Mouse (Mus musculus): ENCODE results near the gene Lrrc73. TPM values are rescaled to one million over a fixed set of nuclear protein-coding genes. Genes with fewer than 3 reads are reported as not detected.
A peak's percentile ranks its signal among the peaks of the same experiment; 100 is the strongest.

The Lrrc73 gene
- polyA plus RNA-seq, 1 experiment from 2014 or later, result 0.59 TPM

DNA sequence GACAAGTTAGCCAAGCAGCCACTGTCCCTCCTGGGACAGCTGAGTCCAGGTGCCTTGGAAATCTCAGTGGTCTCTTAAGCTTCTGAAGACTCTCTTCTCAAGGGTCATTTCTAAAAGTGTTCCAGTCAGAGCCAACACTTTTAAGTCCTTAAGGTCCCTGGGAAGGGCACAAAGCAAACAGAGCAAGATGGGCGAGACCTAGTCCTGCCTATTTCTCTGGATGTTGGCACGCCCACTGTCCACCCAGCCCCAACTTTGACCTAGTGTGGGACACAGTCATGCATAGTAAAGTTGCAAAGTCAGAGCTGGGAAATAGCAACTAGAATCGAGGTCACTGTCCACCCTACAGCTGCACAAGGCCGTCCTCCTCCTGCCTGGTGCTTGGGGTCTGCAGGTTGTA is 10.3 kb upstream of the Lrrc73 start:
- Histone ChIP-seq H3K27ac (replicated peaks) (no peak overlapping the region), H3K4me3 (no peak overlapping the region), H3K9ac (no peak overlapping the region), H3K4me2 (no peak overlapping the region), H3K4me1 (peaks cover 37% of the 10 kb centered on the region), H3K27me3 (replicated peaks) (no peaks in the 10 kb centered on the region), H3K9me3 (no peaks in the 10 kb centered on the region), H3K36me3 (peaks cover 86% of the 10 kb centered on the region)
- ATAC-seq (ENCODE audit: extremely low read depth, insufficient number of reproducible peaks, low FRiP score, low TSS enrichment), result no peak
- 89% methylated on average over 4 of the region's 4 CpGs for WGBS

DNA sequence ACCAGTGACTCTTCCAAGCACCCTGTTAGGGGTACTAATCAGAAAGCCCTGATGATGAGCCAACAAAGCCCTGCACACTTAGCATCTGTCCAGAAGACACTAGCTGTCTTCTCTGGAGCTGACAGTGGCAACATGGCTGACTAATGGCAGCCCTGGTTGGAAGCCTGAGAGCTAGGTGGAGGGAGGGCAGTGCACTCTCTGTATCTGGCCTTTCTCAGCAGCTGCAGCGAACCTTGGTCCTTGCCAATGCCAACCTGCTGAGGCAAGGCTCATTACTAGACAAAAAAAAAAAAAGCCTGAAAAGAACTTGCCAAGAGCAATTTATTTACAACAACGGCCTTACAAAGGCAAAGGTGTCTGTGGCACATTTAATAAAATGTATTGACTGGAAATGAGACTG is 9.7 kb upstream of the Lrrc73 start:
- Histone ChIP-seq H3K4me1 (peaks cover 34% of the 10 kb centered on the region), H3K27me3 (replicated peaks) (no peaks in the 10 kb centered on the region), H3K27ac (replicated peaks) (no peak overlapping the region), H3K9ac (no peak overlapping the region), H3K4me3 (no peak overlapping the region), H3K9me3 (no peaks in the 10 kb centered on the region), H3K36me3 (peaks cover 80% of the 10 kb centered on the region), H3K4me2 (no peak overlapping the region)
- ATAC-seq (ENCODE audit: extremely low read depth, insufficient number of reproducible peaks, low FRiP score, low TSS enrichment), result no peak
- 81% methylated on average over 2 of the region's 2 CpGs for WGBS

DNA sequence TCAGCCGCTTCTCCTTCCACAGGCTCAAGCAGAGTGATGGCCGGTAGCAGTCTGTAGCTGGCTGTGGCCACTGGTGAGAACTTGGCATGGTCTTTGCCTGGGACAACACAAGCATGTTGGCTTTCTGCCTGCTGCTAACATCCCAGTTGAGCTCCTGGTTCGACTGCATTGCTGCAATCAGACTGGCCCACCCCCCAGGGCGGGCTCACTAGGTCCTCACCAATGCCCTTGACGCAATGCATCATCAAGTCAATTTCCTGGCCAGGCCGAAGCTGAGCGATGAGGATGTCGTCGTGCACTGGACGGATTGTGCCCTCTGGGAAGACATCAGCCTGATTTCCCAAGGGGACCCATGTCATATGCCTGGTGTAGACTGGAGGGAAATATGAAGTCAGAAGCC is 8.8 kb upstream of the Lrrc73 start:
- Histone ChIP-seq H3K36me3 (peaks cover 78% of the 10 kb centered on the region), H3K4me3 (no peak overlapping the region), H3K27me3 (replicated peaks) (no peaks in the 10 kb centered on the region), H3K9ac (no peak overlapping the region), H3K9me3 (no peaks in the 10 kb centered on the region), H3K4me2 (no peak overlapping the region), H3K27ac (replicated peaks) (no peak overlapping the region), H3K4me1 (peaks cover 34% of the 10 kb centered on the region)
- 75% methylated on average over 10 of the region's 10 CpGs for WGBS
- ATAC-seq (ENCODE audit: extremely low read depth, insufficient number of reproducible peaks, low FRiP score, low TSS enrichment), result no peak

DNA sequence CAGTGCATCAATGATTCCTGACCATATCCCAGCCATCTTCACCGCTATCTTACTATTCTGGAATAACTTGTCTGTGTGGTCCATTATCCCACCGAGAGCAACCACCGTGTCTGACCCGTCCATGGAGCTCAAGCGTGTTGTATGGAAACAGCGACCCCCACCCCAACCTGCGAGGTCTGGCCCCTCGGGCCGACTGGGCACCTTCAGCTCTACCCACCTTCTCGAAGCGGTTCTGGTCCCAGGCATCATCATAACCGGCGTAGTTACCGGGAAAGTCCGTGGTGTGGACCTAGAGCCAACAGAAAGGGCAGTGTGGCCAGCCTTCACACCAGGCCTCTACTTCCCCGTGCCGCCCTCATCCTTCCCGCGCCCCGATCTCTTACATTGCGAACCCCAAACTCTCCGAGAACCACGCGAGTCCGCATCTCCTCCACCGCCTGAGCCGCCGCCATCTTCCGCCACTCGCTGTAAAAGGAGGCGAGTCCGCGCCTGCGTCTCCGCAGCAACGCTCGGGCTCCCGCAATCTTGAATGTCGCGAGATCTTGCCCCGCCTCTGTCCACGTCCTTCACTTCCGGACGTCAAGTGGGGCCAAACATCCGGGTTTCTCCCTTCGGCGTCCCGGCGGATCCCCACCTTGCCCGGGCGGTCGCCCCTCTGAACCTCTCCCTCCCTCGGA is 5.7 kb upstream of the Lrrc73 start, which contains the start of the genes Polr1c and Yipf3:
Gene Polr1c (minus strand): TSS at position 543 of the 677 bp plus-strand sequence.
Gene Yipf3 (plus strand): TSS at position 569 of the 677 bp plus-strand sequence.
- WGBS, result under 1% methylated on average over 53 of the region's 53 CpGs
- Histone ChIP-seq H3K27ac (replicated peaks) (peak within 1 kb of the TSS; percentile 82), H3K9ac (peak within 1 kb of the TSS; percentile 97), H3K27me3 (replicated peaks) (no peaks in the 10 kb centered on the region), H3K4me3 (peak within 1 kb of the TSS; percentile 91), H3K9me3 (no peaks in the 10 kb centered on the region), H3K4me1 (peaks cover 28% of the 10 kb centered on the region), H3K4me2 (peak within 1 kb of the TSS; percentile 76), H3K36me3 (peaks cover 79% of the 10 kb centered on the region)
- ATAC-seq (ENCODE audit: extremely low read depth, insufficient number of reproducible peaks, low FRiP score, low TSS enrichment), result peak; percentile 86

DNA sequence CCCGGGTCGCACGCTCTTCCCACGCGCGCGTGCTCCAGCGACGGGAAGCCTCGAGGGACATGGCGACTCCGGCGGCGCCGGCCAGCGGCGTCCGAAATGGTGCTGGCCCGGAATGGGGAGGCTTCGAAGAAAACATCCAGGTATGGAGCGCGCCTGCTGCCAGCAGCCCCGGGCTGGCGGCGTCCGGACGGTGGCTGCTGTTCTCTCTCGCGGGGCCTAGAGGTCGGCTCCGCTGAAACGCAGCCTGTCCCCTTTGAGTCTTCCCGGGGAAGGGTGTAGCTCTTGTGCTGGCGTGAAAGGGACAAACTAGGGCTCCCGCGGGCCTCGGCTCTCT is 5.2 kb upstream of the Lrrc73 start:
- Histone ChIP-seq H3K9ac (peak overlapping the region; percentile 97), H3K4me1 (peaks cover 30% of the 10 kb centered on the region), H3K27ac (replicated peaks) (peak overlapping the region; percentile 82), H3K36me3 (peaks cover 75% of the 10 kb centered on the region), H3K4me2 (peak overlapping the region; percentile 76), H3K9me3 (no peaks in the 10 kb centered on the region), H3K4me3 (peak overlapping the region; percentile 91), H3K27me3 (replicated peaks) (no peaks in the 10 kb centered on the region)
- no peak for ATAC-seq (ENCODE audit: extremely low read depth, insufficient number of reproducible peaks, low FRiP score, low TSS enrichment)
- under 1% methylated on average over 37 of the region's 37 CpGs for WGBS

DNA sequence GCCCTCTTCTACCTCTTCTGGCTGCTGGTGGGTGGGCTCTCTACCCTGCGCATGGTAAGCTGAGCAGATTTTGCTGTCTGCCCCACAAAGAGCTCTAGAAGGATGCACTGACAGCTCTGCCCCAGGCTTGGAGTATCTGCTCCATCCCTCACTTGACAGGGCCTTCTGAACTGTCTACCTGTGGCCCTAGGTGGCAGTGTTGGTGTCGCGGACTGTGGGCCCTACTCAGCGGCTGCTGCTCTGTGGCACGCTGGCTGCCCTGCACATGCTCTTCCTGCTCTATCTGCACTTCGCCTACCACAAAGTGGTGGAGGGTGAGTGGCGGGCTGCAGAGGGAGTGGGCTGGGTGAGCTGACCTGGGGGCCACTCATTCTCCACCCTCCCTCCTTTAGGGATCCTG is 2.2 kb upstream of the Lrrc73 start:
- peaks cover 20% of the 10 kb centered on the region for H3K27me3 ChIP-seq (replicated peaks)
- H3K9me3 ChIP-seq, result no peaks in the 10 kb centered on the region
- peaks cover 42% of the 10 kb centered on the region for H3K4me1 ChIP-seq
- 77% methylated on average over 7 of the region's 7 CpGs for WGBS
- peaks cover 45% of the 10 kb centered on the region for H3K36me3 ChIP-seq
- no peak overlapping the region for H3K4me2 ChIP-seq
- no peak for ATAC-seq (ENCODE audit: extremely low read depth, insufficient number of reproducible peaks, low FRiP score, low TSS enrichment)
- no peak overlapping the region for H3K27ac ChIP-seq (replicated peaks)
- H3K4me3 ChIP-seq, result no peak overlapping the region
- no peak overlapping the region for H3K9ac ChIP-seq

DNA sequence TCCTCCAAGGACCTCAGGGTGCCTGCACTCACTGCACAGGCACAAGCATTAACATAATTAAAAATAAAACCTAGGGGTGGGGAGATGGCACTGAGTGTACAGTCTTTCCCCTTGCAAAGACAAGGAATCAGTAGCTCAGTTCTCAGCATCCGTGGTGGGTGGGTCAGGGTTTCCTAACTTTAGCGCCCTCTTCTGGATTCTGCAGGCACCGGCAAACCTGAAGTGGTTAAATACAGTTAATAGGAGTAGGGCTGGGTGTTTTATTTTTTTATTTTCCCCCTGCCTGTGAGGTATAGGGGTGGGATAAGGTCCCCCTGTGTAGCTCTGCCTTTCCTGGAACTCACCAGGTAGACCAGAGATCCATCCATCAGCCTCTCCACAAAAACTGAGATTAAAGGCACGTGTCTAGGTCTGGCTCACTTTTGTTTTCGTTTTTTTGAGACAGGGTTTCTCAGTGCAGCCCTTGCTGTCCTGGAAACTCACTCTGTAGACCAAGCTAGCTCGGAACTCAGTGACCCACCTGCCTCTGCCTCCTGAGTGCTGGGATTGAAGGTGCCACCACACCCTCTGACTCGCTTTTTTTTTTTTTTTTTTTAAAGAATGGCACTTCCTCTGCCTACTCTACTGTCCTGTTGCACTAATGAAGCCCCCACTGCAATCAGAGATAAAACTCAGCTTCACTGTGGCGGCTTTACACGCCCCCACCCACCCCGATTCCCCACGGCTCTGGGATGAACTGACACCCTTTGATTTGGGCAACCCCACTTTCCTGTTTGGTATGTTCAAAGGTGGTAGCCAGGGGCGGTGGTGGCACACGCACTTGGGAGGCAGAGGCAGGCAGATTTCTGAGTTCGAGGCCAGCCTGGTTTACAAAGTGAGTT is 520 bp upstream of the Lrrc73 start:
- Histone ChIP-seq H3K4me2 (peak overlapping the region; percentile 100), H3K9ac (0 out of 2 replicates have a peak overlapping the region, but pooled peaks have one; percentile 79), H3K9me3 (no peaks in the 10 kb centered on the region), H3K27me3 (replicated peaks) (peaks cover 28% of the 10 kb centered on the region), H3K4me3 (peak overlapping the region; percentile 71), H3K36me3 (peaks cover 55% of the 10 kb centered on the region), H3K27ac (replicated peaks) (no peak overlapping the region), H3K4me1 (peaks cover 30% of the 10 kb centered on the region)
- ATAC-seq (ENCODE audit: extremely low read depth, insufficient number of reproducible peaks, low FRiP score, low TSS enrichment), result no peak
- WGBS, result 54% methylated on average over 14 of the region's 14 CpGs

DNA sequence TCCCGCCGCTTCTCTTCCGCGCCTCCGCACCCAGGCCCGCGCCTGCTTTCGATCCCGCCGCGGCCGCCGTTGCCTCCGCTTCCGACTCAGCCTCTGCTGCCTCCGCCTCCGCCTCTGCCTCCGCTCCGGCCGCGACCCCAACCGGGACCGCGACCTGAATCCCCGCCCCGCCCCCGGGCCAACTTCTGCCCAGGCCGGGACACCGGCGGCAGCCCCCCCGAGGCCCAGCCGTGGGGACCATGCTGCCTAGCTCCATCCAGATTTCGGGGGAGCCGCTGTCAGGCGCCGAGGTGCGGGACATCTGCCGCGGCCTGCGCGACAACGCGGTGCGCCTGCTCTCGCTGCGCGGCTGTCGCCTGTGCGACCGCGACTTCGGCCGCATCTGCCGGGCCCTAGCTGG is 775 bp downstream of the Lrrc73 start:
- peak overlapping the region; percentile 71 for H3K4me3 ChIP-seq
- peak overlapping the region; percentile 79 for H3K9ac ChIP-seq
- H3K4me1 ChIP-seq, result peaks cover 26% of the 10 kb centered on the region
- 0 out of 2 replicates have a peak, but pooled peaks have one; percentile 1 for ATAC-seq (ENCODE audit: extremely low read depth, insufficient number of reproducible peaks, low FRiP score, low TSS enrichment)
- no peaks in the 10 kb centered on the region for H3K9me3 ChIP-seq
- H3K27me3 ChIP-seq (replicated peaks), result peaks cover 28% of the 10 kb centered on the region
- peak overlapping the region; percentile 100 for H3K4me2 ChIP-seq
- under 1% methylated on average over 54 of the region's 54 CpGs for WGBS
- H3K36me3 ChIP-seq, result peaks cover 65% of the 10 kb centered on the region
- H3K27ac ChIP-seq (replicated peaks), result no peak overlapping the region

DNA sequence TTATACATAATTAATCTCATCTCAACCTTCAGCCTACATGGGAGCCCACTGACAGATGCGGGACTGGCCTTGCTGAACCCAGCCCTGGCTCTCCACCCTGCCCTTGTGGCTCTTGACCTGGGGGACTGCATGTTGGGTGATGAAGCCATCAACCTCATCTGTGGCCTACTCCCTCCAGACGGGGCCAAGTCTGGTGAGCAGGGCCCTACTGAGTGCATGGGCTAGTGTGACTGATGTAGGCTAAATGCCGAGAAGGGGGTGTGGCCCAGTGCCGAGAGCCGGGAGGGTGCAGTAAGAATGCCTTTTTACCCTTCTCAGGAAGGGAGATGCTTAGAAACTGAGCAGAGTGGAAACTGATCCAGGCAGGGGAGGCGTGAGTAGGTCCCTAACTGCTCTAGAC is 1.8 kb downstream of the Lrrc73 start:
- peak overlapping the region; percentile 100 for H3K4me2 ChIP-seq
- peaks cover 28% of the 10 kb centered on the region for H3K27me3 ChIP-seq (replicated peaks)
- no peak for ATAC-seq (ENCODE audit: extremely low read depth, insufficient number of reproducible peaks, low FRiP score, low TSS enrichment)
- 21% methylated on average over 6 of the region's 6 CpGs for WGBS
- H3K9me3 ChIP-seq, result no peaks in the 10 kb centered on the region
- peaks cover 24% of the 10 kb centered on the region for H3K4me1 ChIP-seq
- no peak overlapping the region for H3K27ac ChIP-seq (replicated peaks)
- H3K9ac ChIP-seq, result no peak overlapping the region
- H3K4me3 ChIP-seq, result peak overlapping the region; percentile 71; the same call in 1 of the 2 replicates
- peaks cover 65% of the 10 kb centered on the region for H3K36me3 ChIP-seq

DNA sequence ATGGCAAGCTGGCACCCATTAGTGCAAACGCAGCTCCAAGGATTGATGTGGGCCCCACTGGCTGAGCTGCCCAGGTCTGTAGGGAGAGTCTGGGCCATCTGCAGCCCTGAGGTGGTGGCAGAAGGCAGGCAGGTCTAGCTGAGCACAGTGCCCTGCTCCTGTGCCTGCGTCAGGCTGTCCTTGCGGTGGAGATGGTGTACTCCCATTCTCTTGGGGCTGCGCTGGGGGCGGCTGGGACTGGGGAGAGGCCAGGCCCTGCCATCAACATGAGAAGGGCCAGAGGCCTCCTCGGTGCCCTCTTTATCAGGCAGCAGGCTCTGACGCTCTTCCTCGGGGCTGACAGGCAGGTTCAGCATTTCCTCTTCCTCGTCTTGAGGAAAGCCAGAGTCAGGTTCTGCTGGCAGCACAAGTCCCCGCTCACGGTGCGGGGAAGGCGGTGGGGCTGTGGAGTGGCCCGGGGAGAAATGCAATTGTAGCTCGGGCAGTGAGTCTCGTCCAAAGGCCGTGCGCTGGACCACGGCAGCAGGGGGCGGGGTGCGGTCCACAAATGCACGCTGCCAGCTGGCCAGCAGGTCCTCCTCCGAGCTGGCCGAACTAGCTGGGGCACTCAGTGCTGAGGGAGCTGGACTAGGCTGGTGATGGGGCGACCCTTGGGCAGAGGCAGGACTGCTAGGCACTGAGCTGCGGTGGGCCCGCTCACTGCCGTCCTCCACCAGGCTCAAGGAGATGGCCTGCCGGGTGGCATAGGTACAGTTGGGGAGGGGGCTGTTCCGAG is 5.1 kb downstream of the Lrrc73 start:
- 71% methylated on average over 30 of the region's 30 CpGs for WGBS
- Histone ChIP-seq H3K4me2 (no peak overlapping the region), H3K9me3 (no peaks in the 10 kb centered on the region), H3K27ac (replicated peaks) (peak overlapping the region; percentile 70), H3K9ac (no peak overlapping the region; the same call in 1 of the 2 replicates), H3K4me1 (peaks cover 15% of the 10 kb centered on the region), H3K36me3 (peaks cover 73% of the 10 kb centered on the region), H3K27me3 (replicated peaks) (peaks cover 28% of the 10 kb centered on the region), H3K4me3 (no peak overlapping the region)
- no peak for ATAC-seq (ENCODE audit: extremely low read depth, insufficient number of reproducible peaks, low FRiP score, low TSS enrichment)

DNA sequence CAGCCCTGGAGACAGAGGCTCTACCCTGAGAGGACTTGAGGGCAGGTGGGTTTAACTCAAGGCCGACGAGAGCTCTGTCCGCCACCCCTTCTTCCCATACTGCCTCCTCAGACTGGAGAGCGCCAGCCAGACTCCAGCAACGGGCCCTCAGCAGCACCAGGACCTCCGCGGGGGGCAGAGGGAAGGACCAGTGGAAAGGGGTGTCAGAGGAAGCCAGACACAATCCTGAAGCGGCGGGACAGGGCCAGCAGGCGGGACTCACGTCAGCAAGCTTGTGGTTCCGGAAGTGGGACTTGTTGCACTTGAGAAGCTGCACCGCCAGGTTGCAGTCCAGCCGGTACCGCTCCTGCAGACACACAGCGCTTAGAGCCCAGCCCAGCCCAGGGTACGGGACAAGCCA is 6.3 kb downstream of the Lrrc73 start:
- 0 out of 2 replicates have a peak overlapping the region, but pooled peaks have one; percentile 24 for H3K27ac ChIP-seq (replicated peaks)
- no peak overlapping the region for H3K4me3 ChIP-seq
- 87% methylated on average over 17 of the region's 17 CpGs for WGBS
- peaks cover 22% of the 10 kb centered on the region for H3K27me3 ChIP-seq (replicated peaks)
- no peak overlapping the region for H3K9ac ChIP-seq
- ATAC-seq (ENCODE audit: extremely low read depth, insufficient number of reproducible peaks, low FRiP score, low TSS enrichment), result no peak
- peaks cover 85% of the 10 kb centered on the region for H3K36me3 ChIP-seq
- peaks cover 7% of the 10 kb centered on the region for H3K4me1 ChIP-seq
- no peaks in the 10 kb centered on the region for H3K9me3 ChIP-seq
- H3K4me2 ChIP-seq, result no peak overlapping the region

Data from heart, embryonic 13.5 days (tissue).